Mouse (Mus musculus) frontal cortex, postnatal 25 days (tissue): ENCODE results near the gene Rps23.
"Not testable (repeated sequence)": the region's sequence is repeated elsewhere in the genome, so short reads cannot be mapped to it uniquely, and the experiment has no call there.

ENCODE experiments used
- DNase-seq, 2 experiments: peaks; one replicate each; pipeline ENCODE4 v3.0.0; 2022; ENCODE audit warnings: low spot score in 2 of 2

Rps23 gene

DNA sequence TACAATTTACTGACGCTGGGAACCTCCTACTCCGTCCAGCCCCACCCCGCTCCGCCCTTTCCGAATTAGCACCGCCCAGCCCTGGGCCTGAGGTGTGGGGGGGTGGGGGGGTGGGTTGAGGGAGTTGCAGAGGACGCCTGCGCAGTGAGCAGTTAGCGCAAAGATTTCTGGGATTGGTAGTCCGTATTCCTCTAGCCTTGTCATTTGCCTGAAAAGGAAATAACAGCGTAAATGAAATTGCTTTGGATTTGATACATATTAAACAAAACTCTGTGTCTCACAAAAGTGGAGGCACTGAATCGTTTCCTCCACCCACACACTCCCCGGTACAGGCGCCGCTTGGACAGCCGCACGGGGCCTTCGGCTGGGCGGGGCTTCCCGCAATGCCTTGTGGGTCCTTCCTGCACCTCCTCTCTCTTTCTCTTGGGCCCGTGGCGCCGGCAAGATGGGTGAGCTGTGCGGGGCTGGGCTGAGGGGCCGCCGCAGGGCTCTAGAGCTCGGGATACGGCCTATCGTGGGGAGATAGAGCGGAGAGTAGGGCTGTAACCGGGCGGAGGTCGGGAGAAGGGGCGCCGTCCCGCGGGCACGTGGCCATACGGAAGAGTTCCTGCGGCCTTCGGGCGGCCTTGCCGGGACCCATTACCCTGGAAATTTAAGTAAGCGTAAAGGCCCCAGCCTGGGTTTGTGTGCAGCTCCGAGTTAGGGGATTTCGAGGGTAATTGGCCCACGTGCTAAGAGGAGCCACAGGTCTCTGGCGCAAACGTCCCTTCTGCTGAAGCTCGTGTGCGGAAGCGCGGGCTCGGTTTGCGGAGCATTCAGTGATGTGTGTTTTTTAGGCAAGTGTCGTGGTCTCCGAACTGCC lies at the start of gene Rps23:
Gene Rps23, plus strand, starts transcription at position 208 of the 862 bp plus-strand sequence.
- DNase-seq, result peak; percentile 81 to 85

DNA sequence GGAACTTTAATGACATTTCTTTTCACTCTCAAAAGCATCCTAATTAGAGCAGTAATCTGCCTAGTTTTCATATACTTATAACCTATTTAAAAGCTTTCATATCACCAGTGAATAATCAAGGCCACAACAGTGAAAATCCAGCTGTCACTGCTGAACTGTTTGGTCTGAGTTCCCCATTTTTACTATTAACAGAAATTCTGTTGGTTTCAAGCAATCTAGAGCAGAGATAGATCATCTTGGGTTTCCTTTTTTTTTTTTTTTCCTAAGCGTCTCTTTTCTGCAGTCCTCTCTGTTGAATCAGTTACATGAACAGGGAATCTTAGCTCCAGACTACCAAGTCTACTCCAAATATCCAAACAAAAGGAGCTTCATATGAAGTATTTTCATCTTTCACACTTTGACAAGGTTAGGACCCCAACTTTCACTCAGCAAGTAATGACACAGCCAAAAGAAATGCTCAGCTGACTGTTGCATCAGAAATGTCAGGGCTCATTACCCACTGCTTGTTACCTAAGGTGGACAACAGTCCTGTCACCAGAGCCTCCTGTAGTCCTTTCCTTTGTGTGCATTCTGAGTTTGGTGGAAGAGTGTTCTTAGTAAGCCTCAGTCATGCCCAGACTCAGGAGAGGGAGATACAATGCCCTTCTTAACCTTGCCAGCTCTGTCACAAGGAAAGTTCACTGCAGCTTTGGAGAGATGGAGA lies 40.9 kb upstream of the Rps23 start:
- no peak for DNase-seq

GRCm38 (mm10) chr13:90885856-90886532 lies 36.8 kb upstream of the Rps23 start:
- no peak for DNase-seq

DNA sequence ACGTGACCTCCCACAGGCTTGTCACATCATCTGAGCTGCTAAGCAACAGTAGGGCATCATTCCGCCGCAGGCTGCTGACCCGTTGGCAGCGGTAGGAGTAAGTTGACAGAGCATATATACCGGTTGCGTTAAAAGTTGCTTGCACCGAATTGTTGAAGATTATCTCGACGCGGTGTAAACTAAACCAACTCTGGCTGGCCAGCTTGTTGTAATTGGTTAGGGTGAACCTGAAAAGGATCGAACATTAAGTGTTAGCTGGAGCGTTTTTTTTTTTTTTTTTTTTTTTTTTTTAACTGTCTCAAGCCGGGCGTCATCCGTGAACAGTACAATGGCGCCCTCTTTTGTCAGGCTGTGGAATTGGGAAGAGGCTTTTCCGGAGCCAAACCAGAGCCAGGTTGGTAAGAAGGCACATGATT lies 36.2 kb upstream of the Rps23 start:
- DNase-seq, result peak; percentile 77 to 83

GRCm38 (mm10) chr13:90890111-90890510 lies 32.6 kb upstream of the Rps23 start:
- no peak for DNase-seq

DNA sequence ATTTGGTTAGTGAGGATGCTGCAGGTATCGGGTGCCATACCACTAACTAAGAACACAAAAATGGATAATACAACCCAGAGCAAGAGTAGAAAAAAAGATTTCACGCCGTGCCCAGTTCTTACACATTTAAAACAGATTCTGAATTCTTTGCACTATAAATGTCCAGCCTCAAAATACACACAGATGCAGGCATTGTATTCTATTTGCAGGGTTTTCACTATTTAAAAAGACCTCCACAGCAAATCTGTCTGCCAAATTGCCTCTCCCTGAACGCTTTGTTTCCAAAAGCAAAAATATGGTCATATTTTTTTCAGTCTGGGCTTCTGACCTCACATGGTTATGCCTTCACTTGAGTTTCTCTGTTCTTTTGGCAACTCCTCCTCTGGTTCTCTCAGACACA lies 27.9 kb upstream of the Rps23 start:
- no peak for DNase-seq

GRCm38 (mm10) chr13:90896098-90896497 lies 26.7 kb upstream of the Rps23 start:
- no peak for DNase-seq

- DNase-seq, result no peak
These were observed 25.9 kb upstream of the Rps23 start for GRCm38 (mm10) chr13:90896821-90897220.

GRCm38 (mm10) chr13:90905176-90905575 lies 17.6 kb upstream of the Rps23 start, which contains the start of gene Atp6ap1l:
Gene Atp6ap1l, minus strand, starts transcription at chr13:90905355.
- no peak for DNase-seq

DNA sequence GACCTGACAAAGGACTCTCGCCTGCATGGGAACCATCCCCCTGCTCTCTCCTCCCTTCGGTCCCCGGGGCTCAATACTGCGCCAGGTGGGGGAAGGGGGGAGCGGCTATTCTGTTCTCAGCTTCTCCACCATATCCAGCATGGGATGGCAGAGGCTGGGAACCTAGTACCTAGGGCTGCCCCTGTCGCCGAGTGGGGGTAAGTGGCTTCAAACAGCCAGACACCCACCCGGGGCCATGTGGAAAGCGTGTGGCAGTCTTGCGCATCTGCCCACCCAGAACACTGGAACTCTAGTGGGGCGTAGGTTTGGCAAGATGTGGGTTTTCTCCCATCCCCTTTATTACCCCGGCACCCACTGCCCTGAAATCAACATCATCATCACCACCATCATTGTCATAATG lies 15.4 kb upstream of the Rps23 start:
- no peak for DNase-seq

DNA sequence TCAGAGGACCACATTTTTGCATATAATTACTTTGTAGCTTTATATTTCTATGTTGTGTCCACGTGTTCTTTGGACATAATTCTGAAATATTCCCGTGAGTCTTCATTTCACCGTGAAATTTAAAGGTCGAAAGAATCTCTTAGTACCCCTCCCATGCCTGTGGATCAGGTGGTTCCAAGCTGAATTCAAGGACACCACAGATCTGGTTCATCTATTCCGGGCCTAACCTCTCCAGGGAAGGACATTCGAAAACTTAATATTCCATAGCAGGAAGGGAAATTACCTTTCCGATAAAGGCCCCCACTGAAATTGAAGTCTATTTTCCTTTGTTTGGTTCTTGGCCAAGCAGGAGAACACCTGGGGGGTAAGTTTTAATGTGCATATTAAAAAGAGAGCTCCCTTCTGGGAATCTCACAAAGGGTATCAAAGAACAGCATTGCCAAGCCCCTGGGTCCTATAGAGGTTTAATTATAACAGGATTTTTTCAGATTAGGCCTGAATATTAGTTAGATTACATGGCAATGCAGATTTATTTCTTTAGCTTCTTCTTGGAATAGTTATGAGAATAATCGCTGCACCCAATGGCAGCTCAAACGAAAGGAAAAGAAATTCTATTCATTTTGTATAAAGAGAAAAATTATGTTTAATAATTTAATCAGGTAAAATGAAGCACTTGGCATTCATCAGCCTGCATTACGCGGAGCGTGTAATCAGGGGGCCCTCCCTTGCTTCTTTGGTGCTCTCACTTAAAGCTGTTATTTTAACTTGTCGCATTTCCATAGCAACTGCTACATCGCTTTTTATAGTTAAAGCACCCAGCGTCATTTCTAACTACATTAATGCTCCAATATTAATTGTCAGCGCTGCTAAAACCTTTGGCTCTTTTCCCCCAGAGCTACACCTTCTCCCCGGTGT lies 9.7 kb upstream of the Rps23 start:
- no peak for DNase-seq

DNA sequence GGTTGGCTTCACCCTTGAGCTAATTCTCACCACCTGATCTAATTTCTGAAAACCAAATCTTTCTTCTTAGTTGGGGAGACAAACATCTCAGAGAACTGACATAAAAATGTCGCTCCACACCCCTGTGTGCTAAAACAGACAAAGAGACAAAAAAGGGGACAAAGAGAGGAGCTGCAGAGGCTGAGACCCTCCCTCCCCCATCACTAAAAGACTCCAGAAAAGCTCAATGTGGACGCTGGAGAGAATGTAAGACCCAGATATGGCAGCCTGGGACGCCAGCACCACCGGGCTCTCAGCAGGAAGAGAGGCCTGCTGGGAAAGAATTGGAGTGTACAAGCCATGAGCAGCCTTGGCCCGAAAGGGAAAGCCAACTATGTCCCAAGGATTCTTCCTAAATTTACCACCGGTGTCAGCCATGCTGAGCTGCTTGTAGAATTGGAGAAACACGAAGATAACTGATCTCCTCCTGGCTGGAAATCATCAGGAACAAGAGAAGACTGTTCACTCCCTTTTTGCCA lies 9.0 kb upstream of the Rps23 start:
- DNase-seq, result no peak

GRCm38 (mm10) chr13:90914721-90915120 lies 8.0 kb upstream of the Rps23 start:
- no peak for DNase-seq

DNA sequence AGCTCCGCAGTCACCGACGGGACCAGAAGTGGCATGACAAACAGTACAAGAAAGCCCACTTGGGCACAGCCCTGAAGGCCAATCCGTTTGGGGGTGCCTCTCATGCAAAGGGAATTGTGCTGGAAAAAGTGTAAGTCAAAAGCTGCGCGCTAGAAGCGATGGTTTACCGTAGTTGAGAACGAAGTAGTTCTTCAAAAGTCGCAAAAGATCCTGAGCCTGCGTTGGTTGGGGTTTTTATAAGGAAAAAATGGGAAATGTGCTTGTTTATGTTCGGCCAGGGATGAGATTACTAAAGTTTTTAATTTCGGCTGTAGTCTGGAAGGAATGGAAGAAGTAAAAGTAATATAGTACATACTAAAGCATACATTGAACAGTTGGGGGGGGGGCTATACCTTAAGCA lies 859 bp downstream of the Rps23 start:
- DNase-seq, result not testable (repeated sequence)

- DNase-seq, result no peak
These were observed 1.3 kb downstream of the Rps23 start for GRCm38 (mm10) chr13:90924072-90924471.

DNA sequence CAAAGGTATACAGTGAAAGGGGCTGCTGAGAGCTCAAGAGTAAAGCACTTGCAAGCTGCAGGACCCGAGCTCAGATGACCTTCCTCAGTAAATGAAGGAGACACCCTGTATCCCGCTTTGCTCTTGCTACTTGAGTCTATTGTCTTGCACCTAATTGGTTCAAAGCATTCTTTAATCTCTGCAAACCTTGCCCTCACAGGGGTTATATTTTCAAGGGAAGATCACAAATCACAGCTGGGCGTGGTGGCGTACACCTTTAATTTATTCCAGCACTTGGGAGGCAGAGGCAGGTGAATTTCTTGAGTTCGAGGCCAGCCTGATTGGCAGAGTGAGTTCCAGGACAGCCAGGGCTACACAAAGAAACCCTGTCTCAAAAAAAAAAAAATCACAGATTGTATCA lies 2.4 kb downstream of the Rps23 start:
- no peak for DNase-seq

DNA sequence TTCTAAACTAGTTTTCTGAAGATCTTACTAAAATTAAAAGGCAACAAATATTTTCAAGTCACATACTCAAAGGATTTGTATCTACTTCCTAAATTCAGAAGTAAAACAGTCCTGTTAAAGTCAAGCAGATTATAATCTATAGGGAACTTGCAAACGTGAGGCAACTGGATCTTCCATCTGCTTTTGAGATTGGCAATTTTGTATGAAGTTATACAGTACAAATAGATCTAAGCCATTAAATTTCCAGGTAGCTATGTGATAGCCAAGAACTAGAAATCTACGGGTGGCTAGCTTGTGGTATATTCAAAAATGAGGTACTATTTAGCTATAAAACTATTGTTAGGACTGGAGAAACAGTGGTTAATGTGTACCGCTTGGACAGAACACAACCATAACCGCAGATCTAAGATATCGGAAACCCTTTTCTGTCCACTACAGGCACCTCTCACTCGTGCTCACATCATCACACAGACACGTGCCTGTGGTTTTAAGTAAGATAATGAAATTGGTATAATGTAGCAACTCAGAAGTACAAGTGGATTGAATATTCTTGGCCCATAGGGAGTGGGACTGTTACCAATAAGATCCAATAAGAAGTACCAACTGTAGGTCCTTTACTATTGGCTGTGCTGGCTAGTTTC lies 3.5 kb downstream of the Rps23 start:
- no peak for DNase-seq

DNA sequence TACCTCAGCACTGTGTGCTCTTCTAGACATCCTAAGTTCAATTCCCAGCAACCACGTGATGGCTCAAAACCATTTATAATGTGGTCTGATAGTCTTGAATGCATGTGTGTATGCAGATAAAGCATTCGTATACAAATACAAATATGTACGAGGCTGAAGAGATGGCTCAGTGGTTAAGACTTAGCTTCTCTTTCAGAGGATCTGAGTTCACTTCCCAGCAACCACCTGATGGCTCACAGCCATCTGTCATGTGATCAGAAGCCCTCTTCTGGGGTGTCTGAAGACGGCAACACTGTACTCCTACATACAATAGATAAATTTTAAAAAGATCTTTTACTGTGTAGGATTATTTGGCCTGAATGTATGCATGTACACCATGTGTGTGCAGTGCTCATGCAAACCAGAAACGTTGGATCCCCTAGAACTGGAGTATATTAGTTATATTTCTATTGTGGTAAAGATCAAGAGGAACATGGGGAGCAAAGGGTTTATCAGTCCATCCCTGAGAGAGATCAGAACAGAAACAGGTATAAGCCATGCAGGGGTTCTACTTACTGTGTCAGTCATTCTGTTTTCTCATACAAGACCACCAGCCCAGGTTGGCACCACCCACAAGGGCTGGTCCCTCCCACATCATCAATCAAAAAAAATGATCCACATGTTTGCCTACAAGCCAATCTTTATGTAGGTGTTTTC lies 4.3 kb downstream of the Rps23 start:
- no peak for DNase-seq

DNA sequence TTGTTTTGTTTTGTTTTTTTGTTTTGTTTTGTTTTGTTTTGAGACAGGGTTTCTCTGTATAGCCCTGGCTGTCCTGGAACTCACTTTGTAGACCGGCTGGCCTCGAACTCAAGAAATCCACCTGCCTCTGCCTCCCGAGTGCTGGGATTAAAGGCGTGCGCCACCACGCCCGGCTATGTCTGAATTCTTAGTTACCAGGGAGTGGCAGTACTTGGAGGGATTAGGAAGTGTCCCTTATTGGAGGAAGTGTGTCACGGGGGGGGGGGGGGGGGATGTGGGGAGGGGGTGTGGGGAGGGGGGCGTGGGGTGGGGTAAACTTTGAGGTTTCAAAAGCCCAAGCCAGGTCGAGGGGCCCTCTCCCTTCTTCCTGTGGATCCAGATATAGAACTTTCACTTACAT lies 5.5 kb downstream of the Rps23 start:
- DNase-seq, result not testable (repeated sequence)

GRCm38 (mm10) chr13:90929847-90930246 lies 7.1 kb downstream of the Rps23 start:
- peak; percentile 68 to 73 for DNase-seq
